Mouse (Mus musculus): ENCODE measurements around the gene Rhou.

Rhou gene

GRCm38 (mm10) chr8:123651390-123652098 is 2.2 kb upstream of the Rhou start:
- no peak for DNase-seq (ENCODE audit: low spot score)

DNA sequence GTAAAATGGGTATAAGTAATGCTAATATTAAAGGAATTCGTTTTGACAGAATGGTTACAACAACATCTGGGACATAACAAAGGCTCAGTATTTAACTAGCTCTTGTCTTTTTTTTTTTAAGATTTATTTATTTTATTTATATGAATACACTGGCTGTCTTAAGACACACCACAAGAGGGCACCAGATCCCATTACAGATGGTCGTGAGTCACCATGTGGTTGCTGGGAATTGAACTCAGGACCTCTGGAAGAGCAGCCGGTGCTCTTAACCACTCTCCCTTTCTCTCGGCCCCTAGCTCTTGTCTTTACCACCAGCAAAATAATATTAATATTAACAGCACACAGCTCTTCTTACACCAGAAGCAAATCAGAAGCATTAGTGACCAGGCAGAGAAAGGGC is 1.1 kb upstream of the Rhou start:
- peak; percentile 34 for DNase-seq (ENCODE audit: low spot score)

- DNase-seq (ENCODE audit: low spot score) = peak; percentile 61
Measured at GRCm38 (mm10) chr8:123653994-123654569, 353 bp downstream of the Rhou start.

DNA sequence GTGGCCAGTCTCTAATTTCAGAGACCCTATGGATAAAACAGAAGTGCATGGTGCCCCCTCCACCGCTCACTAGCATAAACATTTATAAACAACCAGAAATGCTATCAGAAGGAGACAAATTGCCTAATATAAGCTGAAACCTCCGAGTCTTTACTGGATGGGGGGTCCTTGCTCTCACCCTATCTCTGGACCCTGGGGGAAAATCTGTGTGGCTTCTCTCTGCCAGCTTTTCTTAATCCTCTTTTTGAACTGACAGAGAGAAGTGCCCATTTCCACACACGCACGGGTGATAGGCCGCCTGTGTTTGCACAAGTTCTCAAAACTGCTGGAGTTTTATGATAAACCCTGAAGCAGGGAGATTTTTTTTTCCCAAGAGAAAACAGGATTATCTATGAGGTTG is 1.0 kb downstream of the Rhou start:
- peak; percentile 30 for DNase-seq (ENCODE audit: low spot score)

DNA sequence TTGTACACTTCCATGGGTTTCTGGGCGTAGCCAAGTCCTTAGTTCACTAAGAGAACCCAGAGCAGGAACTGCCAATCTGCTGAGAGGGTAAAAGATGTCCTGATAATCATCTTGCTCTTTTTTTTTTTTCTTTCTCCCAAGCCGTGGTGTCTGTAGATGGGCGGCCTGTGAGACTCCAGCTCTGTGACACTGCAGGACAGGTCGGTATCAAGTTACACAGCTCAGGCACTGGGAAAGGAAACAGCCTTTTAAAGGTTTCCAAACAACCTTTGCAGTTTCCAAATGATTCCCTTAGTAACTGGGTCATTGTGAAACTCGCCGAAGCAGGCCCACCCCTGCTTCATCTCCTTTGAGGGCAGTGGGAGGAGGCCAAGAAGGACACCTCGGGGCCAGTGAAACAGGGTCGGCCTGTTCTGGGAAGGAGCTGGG is 1.6 kb downstream of the Rhou start:
- peak; percentile 30 for DNase-seq (ENCODE audit: low spot score)

GRCm38 (mm10) chr8:123657826-123658225 is 4.1 kb downstream of the Rhou start:
- no peak for DNase-seq (ENCODE audit: low spot score)

GRCm38 (mm10) chr8:123659469-123660057 is 5.8 kb downstream of the Rhou start:
- DNase-seq (ENCODE audit: low spot score) = no peak

DNA sequence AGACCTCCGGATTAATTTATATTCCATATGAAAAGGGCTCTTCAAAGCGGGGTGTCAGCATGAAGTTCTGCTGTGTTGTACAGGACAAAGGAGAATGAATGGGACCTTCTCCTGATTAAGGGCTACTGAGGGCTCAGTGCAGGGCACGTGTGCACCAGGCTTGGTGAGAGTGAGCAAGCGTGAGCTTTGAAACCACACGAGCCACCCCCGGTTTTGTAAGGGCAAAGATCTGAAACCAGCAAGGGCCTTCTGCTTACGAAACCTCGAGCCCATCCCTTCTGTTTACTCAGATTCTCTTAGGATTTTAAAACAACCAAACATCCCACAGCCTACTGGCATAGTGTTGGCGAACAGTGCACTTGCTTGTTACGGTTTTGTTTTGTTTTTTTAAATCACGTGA is 7.8 kb downstream of the Rhou start:
- DNase-seq (ENCODE audit: low spot score) = no peak

- DNase-seq (ENCODE audit: low spot score) = no peak
Measured at GRCm38 (mm10) chr8:123665580-123665979, 11.9 kb downstream of the Rhou start.

GRCm38 (mm10) chr8:123666832-123667231 is 13.1 kb downstream of the Rhou start:
- DNase-seq (ENCODE audit: low spot score) = no peak

DNA sequence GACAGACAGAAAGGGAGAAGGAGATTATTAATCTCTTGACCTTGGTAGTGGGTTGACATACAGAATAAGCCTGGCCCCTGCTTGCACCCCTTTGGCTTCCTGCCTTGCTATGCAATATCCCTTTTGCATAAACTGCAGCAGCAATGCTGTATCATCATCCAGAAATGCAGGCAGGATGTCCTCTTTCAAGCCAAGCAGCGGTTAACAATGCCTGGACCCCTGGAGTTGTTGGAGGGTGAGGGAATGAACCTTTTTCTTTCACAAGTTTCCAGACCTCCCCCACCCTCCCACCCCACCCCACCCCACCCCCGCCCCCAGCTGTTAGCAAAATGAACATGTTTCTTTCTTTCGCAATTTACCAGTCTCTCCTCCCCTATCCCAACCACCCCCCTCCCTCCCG is 15.0 kb downstream of the Rhou start:
- DNase-seq (ENCODE audit: low spot score) = no peak

DNA sequence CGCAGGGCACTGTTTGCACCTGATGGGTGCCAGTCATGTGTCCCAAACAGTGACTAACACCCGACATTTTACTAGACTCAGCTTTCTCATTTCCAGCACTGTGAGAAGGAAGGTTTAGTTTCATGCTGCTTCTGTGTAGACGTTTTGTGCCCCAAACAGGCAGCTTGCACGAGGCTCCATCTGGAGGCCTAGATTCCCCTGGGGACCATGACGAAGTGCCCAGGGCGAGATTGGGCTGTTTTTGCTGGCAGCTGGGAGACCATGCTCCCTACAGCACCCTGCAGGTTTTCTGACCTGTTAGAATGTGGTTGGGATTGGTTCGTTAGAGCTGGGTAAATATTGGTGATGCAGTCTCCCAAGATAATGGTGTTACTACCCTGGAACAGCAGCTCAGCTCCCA is 17.0 kb downstream of the Rhou start:
- no peak for DNase-seq (ENCODE audit: low spot score)

GRCm38 (mm10) chr8:123671454-123671853 is 17.7 kb downstream of the Rhou start:
- DNase-seq (ENCODE audit: low spot score) = no peak

- DNase-seq (ENCODE audit: low spot score) = no peak
Measured at GRCm38 (mm10) chr8:123672648-123673047, 18.9 kb downstream of the Rhou start.

GRCm38 (mm10) chr8:123675611-123676010 is 21.9 kb downstream of the Rhou start:
- DNase-seq (ENCODE audit: low spot score) = no peak

- no peak for DNase-seq (ENCODE audit: low spot score)
Measured at GRCm38 (mm10) chr8:123678390-123678789, 24.7 kb downstream of the Rhou start.

- peak; percentile 78 for DNase-seq (ENCODE audit: low spot score)
Measured at GRCm38 (mm10) chr8:123682073-123682761, 28.5 kb downstream of the Rhou start.

DNA sequence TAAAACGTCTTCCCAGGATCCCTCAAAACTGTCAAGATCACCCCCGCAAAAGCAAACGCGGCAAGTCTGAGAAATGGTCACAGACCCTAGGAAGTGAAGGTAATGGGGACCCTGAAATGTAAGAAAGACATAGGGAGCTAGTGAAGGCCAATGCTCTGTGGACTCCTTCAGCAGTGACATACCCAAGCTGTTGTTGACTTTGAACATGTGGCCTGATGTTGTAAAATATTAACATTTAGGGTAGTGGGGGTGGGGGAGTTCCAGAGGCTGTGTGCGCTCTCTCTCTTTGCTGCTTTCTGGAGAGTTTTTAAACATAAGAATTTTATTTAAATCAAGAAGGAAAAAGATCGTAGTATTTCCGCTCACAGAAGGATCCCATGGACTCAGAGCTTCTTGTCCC is 29.6 kb downstream of the Rhou start:
- no peak for DNase-seq (ENCODE audit: low spot score)

GRCm38 (mm10) chr8:123684806-123685205 is 31.1 kb downstream of the Rhou start:
- no peak for DNase-seq (ENCODE audit: low spot score)

DNA sequence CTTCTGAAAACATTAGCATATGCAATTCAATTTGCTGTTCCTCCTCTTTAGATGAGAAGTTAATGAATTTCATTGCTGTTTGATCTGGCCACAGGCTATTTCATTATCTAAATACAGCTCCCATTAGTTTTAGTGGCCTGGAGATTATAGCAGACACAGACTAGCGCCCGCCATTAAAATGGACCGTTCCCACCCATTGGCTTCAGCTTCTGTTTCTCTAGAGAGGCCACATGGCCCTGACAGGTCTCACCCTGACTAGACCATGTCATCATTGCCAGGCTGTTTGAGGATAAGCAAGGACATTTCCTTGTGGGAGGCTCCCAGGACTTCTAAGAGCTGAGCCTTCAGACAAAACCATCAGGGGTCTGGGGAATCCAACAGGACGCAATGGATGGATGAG is 31.7 kb downstream of the Rhou start:
- no peak for DNase-seq (ENCODE audit: low spot score)

DNA sequence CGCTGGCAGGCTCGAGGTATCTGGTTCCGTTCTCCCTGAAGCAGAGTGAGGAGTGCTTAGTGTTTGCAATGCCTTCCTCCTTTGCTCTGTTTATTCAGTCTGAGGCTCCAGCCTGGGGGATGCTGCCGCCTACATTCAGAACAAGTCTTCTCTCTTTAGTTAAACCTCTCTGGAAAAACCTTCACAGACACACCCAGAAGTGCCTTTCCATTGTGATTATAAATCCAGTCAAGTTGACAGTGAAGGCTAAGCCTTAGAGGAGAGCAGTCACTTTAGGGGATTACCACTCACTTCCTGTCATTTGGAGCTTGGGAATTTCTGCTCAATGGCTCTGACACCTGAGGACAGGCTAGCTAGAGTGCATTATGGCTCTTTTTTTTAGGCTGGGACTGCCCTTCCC is 34.1 kb downstream of the Rhou start:
- DNase-seq (ENCODE audit: low spot score) = no peak

DNA sequence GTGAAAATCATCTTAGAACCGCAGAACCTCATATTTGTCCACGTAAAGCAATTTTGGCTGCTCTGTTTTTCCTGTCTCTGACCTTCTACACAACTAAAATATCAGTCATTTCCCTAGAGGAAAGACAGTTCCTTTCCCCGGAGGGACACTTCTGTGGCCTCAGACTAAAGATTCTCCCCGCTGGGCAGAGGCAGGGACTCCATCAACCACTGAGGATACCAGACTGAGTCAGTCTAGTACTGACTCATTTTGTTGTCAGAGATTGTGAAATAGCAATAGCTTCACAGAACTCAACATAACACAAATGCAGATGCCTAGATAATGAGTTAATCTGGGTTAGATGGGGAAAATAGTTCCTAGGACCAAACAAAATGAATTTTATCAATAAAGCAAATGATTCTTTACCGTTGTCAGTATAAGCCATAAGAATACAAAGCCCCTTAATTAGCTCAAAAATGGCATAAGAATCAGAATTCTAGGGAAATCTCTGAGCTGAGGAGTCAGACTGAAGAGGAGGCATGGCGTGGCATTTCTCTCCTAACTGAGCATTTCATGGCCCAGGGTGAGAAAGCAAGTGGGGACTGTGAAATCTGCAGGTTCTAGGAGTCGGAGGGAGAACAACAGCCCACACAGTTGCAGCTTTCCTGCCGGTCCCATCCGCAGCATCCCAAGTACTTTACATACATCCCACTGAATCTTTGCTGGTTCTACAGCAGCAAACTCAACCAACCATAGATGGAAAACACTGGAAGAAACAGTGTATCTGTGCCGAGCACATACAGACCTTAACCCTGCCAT is 38.6 kb downstream of the Rhou start:
- no peak for DNase-seq (ENCODE audit: low spot score)
